Mouse (Mus musculus) activated CD4-positive, CD25-positive, alpha-beta regulatory T cell, adult 9 weeks (primary cell): ENCODE measurements around the gene Igfbp6. TPM values are rescaled to one million over a fixed set of nuclear protein-coding genes. Genes with fewer than 3 reads are reported as not detected.

Source experiments
- polyA plus RNA-seq: library from polyadenylated mRNA; unstranded; fragments of 100-300 nt; shearing (Covaris generic); gene quantifications from one replicate; pipeline ENCODE4 v1.2.1, GENCODE M21; 2017

Gene Igfbp6
- polyA plus RNA-seq, result 0.33 TPM

DNA sequence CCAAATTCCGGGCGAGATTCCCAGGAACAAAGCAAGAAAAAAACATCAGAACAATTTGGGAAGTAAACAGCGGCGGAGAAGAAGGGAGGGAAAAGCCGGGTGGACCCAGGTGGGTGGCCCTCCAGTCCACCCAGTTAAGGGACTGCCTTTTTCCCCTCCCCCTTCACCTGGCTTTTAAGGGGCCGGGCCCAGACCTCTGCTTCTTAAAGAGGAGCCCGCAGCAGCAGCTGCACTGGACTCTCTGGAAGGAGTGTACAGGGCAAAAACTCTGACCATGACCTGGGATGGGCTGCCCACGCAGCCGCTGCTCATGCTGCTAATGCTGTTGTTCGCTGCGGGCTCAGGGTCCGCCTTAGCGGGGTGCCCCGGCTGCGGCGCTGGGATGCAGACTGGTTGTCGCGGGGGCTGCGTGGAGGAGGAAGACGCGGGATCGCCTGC is at the start of gene Igfbp6:
TSS of gene Igfbp6 (plus strand) at position 89 of the 438 bp plus-strand sequence.

DNA sequence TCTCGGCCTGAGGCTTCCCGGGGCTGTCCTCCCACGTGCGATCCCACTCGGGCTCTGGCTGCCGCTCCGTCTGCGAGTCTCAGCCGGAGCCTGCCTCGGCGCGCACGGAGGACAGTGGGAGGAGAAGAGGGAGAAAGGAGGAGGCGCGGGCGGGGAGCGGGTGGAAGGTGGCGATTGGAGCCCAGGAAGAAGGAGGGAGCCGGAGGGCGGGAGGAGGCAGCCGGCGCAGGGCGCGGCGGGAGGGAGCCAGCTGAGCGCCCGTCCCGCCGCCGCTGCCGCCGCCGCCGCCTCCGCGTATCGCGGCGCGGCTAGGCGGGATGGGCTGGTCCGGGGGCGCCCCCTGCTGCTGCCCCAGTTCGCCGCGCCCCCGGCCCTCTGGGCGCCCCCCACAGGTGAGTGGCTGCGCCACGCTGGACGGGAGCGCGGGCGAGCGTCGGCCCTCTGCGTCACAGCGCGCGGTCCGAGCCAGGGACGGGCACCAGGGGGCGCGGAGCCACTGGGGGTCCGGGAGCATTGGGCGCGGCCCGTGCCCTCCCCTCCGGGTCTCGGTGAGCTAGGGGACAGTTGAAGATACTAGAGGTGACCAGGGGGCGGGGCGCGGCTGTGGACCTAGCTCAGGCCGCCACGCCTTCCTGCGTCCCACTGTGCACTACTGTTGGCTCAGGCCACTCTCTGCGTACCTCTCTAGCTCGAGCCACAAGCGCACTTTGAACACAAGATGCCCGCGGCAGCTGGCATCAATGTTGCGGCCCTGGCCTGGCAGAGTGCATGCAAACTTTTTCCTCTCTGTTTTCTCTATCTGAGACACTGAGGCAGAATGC is 43.8 kb upstream of the Igfbp6 start, which contains the start of gene Tns2:
TSS of gene Tns2 (plus strand) at position 253 of the 821 bp plus-strand sequence.

DNA sequence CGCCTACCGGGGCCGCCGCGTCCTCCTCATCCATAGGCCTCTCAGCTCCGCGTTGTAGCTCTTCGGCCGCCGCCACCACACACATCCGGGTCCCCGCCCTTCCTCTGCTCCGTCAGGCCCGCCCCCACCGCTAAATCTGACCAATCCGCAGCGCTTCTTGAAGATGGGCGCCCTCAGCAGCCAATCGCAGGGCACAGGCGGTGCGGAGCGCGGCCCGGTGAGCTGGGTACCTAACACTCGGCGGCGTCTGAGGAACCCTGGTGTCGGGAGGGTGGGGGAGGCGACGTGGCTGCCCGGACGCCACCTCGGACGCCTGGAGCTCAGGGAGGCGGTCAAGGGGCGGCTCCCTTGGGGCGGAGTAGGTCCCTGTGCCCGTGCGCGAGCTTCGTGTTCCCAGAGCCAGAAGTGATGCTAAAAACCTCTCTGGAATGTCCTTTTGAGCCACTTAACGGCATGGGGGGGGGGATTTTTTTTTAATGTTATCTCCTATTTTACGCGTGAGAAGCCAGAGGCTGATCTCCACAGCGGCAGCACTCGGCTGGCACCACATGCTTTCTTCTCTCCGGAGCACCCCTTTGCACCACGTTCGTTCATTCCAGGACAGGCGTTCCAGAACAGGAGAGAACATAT is 7.9 kb upstream of the Igfbp6 start, which contains the start of gene Spryd3:
TSS of gene Spryd3 (minus strand) at position 106 of the 630 bp plus-strand sequence.

DNA sequence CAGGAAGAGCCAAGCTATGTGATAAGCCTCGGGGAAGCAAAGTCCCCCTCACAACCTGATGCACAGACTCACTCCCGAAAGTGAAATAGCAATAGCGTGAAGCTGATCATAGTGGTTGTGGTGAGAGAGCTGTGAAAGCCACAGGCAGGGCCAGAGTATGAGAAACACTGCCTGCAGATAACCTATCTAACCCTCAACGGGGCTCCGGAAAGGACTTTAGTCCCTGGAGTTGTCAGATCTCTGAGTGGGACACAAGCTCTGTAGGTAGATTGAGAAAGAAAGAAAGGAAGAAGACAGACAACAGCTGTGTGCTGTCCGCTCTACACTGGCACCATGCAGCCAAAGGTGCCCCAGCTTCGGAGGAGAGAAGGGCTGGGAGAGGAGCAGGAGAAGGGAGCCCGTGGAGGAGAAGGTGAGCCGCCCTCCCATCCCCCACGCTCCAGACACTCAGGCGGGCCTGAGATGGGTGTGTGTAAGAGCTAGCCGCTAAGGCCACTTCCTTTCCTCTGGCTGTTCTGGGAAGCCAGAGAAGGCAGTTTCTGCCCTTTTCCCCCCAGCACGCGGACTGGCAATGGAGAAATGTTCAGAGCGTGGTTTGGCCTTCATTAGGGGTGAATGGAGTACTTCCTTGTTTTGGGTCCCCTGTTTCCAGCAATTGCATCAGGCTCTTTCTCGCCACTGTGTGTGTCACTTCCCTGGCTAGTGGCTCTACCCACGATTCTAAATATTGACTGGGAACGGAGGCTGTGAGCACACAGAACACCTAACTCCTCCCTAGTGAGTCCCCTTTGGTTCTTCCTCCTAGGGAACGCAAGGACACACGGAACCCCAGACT is 6.4 kb downstream of the Igfbp6 start, which contains the start of gene Soat2:
TSS of gene Soat2 (plus strand) at position 226 of the 835 bp plus-strand sequence.

Other genes with a start within 250 kb of the Igfbp6 start
- not detected for gene Krt4, start 219.6 kb upstream of the Igfbp6 start, polyA plus RNA-seq
- not detected for gene Krt79, start 204.0 kb upstream of the Igfbp6 start, polyA plus RNA-seq
- not detected for gene Krt78, start 190.1 kb upstream of the Igfbp6 start, polyA plus RNA-seq
- gene Krt8, start 139.9 kb upstream of the Igfbp6 start, polyA plus RNA-seq, result not detected
- 0.76 TPM for gene Krt18, start 116.2 kb upstream of the Igfbp6 start, polyA plus RNA-seq
- gene Eif4b, start 70.6 kb upstream of the Igfbp6 start, polyA plus RNA-seq, result 154 TPM
- 1.7 TPM for gene Tns2, start 43.9 kb upstream of the Igfbp6 start, polyA plus RNA-seq
- 63.5 TPM for gene Spryd3, start 8.1 kb upstream of the Igfbp6 start, polyA plus RNA-seq
- gene Soat2, start 6.2 kb downstream of the Igfbp6 start, polyA plus RNA-seq, result 1.5 TPM
- 68.1 TPM for gene Zfp740, start 58.9 kb downstream of the Igfbp6 start, polyA plus RNA-seq
- gene Csad, start 60.4 kb downstream of the Igfbp6 start, polyA plus RNA-seq, result 12.4 TPM
- gene Itgb7, start 87.6 kb downstream of the Igfbp6 start, polyA plus RNA-seq, result 962 TPM
- gene Rarg, start 113.2 kb downstream of the Igfbp6 start, polyA plus RNA-seq, result 46.7 TPM
- gene Gm9918, start 126.2 kb downstream of the Igfbp6 start, polyA plus RNA-seq, result not detected
- 82.2 TPM for gene Mfsd5, start 135.1 kb downstream of the Igfbp6 start, polyA plus RNA-seq
- gene Espl1, start 151.9 kb downstream of the Igfbp6 start, polyA plus RNA-seq, result 3.0 TPM
- 582 TPM for gene Pfdn5, start 181.8 kb downstream of the Igfbp6 start, polyA plus RNA-seq
- gene Myg1, start 187.3 kb downstream of the Igfbp6 start, polyA plus RNA-seq, result 99.5 TPM
- gene Aaas, start 206.4 kb downstream of the Igfbp6 start, polyA plus RNA-seq, result 58.8 TPM
- not detected for gene Sp7, start 222.8 kb downstream of the Igfbp6 start, polyA plus RNA-seq